Mouse (Mus musculus): ENCODE measurements at regions not wholly inside any gene's neighbourhood (a gene's known extent, or its start where the extent isn't known, plus 50 kb on each side); places are given as distances from the start of the nearest gene placed in this dataset.

- CTCF ChIA-PET: no interaction called here
- POLR2A ChIA-PET: no interaction called here
These were observed 376.9 kb upstream of the Luzp2 start for GRCm38 (mm10) chr7:54458386-54458785.

- ChIA-PET CTCF (no interaction called here), POLR2A (no interaction called here)
These were observed 344.0 kb upstream of the Luzp2 start for GRCm38 (mm10) chr7:54491254-54491653.

DNA sequence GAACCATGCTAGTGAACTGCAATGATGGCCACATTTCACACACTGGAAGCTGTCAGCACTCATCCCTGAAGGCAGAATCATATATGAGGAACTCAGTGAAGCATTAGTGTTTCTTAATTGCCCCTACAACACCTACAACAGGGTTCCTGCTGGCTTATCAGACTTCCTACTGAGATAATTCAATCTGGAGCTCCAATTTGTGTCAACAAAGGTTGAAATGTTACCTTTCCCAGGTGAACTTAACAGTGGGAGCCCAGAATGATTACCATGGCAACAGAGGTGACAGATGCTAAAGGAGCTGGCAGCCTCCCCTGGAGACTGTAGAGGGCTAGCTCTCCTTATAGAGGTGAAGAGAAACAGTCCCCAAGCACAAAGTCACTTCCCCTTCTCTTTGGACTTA is 330.1 kb upstream of the Luzp2 start:
- POLR2A ChIA-PET: no interaction called here

GRCm38 (mm10) chr7:54507006-54507405 is 328.3 kb upstream of the Luzp2 start:
- ChIA-PET POLR2A (no interaction called here), CTCF (no interaction called here)

More for the DNA sequence above, 330.1 kb upstream of the Luzp2 start:
- CTCF ChIA-PET: no interaction called here

DNA sequence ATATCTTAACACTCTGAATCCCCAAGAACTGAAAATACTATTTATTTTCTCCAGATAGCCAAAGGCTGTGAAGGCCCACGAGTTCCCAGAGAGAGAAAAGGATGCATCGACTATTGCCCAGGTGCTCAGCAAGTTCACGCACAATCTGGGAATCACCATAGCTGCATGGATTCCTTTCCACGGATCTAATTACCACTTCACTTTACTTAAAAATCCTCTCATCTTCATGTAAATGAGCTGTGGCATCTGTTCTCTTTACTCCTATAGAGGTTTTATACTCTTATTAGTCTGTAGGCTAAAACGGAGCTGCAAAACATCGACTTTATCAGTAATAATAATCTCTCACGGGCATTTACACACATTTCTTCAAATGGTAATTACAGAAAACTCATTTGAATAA is 299.6 kb upstream of the Luzp2 start:
- ChIA-PET POLR2A (no interaction called here), CTCF (no interaction called here)

GRCm38 (mm10) chr7:54557436-54557835 is 277.9 kb upstream of the Luzp2 start:
- CTCF ChIA-PET: interaction anchor here in 1 of 4 experiments (0.7 kb wide), 1 partner anchor 34 kb away, joined by 4 read pairs; no protein-coding TSS in a partner anchor
- POLR2A ChIA-PET: no interaction called here

DNA sequence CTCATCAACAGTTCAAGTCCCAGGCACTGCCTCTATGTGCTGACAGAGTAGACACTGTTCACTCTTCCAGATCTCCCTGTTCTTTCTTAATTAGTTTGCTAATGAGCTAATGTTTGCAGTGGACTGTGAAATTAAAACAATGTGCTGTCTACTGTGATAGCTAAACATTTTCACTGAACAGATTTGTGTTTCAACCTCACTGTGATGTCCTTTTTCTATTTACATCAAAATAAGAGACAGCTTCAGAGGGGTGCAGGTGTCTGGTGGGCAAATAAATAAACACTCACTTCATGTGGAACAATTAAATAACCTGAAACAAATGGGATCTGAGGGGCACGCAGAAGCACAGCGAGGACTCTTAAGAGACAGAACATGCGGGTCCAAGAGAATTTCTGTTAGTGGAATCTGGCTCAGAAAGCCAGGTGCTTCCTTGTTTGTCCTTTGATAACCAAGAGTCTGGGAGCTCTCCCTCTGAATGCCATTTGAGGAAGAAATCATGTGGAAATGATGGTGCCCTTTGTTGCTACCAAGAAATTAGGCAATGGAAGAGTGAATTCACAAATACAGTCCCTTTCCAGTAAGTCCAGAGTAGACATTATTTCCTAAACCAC is 269.6 kb upstream of the Luzp2 start:
- ChIA-PET CTCF (interaction anchor here in 1 of 4 experiments (0.7 kb wide), 1 partner anchor 809 kb away, joined by 3 read pairs; no protein-coding TSS in a partner anchor), POLR2A (no interaction called here)

GRCm38 (mm10) chr7:54599776-54600175 is 235.5 kb upstream of the Luzp2 start:
- ChIA-PET CTCF (no interaction called here), POLR2A (no interaction called here)

DNA sequence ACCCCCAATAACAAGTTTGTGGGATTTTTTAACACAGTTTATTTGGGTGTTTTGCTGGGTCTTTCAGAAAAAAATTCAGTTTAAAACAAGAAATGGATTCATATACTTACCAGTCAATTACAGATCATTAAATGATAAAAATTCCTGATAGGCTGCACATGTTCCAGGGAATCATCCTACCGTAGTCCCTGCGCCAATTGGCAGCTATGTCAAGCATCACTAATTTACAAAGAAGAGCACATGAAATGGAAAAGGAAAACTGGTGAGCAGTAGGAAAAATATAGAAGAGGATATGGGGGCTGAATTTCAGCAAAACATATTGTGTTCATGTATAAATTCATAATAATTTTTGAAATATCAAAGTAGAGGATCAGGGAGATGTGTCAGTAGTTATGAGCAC is 212.9 kb upstream of the Luzp2 start:
- CTCF ChIA-PET: no interaction called here
- POLR2A ChIA-PET: no interaction called here

- POLR2A ChIA-PET: no interaction called here
- CTCF ChIA-PET: no interaction called here
These were observed 201.4 kb upstream of the Luzp2 start for GRCm38 (mm10) chr7:54633930-54634329.

DNA sequence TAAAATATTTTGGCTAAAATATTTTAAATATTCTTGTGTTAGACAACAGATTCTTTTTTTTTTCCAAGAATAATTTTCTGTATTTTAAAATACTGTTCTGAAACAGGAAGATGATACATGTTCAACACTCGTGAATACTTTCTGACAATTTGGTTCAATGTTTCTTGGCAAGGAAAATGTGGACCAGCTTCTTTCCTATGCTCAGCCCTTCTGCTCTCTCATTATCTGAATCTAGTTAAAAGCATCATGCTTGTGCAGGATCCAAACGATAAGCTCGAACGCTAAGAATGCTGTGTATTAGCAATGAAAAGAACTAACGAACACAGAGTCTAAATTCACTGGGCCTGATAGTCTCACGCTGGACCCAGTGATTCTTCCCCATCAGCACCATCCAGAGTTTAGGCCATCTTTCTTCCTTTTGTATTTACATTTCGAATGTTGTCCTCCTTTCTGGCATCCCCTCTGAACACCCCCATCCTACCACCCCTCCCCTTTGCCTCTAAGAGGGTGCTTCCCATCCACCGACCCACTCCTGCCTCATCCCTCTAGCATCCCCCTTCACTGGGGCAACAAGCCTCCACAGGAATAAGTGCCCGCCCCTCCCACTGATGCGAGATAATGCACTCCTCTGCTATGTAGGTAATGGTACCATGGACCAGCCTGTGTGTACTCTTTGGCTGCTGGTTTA is 200.8 kb upstream of the Luzp2 start:
- ChIA-PET POLR2A (no interaction called here), CTCF (no interaction called here)

DNA sequence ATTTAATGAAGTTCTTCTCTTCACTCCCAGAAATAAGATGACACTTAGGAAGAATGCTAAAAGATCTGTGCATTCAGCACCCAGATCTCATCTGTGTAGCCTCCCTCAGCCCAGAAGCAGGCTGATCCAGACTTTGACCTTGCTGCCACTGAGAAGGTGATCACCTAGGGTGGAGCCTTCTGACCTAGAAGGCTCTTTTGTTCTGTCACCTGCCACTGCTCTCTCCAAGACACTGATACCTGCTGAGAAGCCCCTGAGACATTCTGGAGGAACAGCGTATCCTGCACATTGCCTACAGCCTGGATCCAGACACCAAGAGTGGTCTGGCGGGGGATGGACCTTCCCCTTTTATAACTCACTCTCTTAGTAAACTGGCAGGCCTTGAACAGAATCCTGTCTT is 190.0 kb upstream of the Luzp2 start:
- CTCF ChIA-PET: no interaction called here
- POLR2A ChIA-PET: no interaction called here

DNA sequence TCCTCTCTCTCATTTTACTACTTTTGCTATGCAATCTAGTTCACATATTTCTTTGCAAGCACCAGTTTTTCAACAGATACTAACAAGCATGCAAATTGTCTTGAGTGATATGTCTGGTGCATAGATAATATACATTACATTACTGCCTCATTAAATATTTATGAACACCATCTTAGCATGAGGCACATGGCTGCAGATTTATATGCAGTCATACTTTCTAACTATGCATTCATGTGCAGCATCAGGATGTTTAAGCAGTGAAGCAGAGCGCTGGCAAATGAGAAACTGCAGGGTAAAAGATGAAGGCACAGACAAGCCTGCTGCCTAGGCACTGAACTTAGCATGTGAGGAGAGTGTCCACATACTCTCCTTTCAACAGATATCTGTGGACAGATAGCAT is 186.3 kb upstream of the Luzp2 start:
- CTCF ChIA-PET: no interaction called here
- POLR2A ChIA-PET: no interaction called here
